Mouse (Mus musculus): ENCODE results near the gene C1qc. TPM values are rescaled to one million over a fixed set of nuclear protein-coding genes. Genes with fewer than 3 reads are reported as not detected.

The C1qc gene
- 10 to 100 TPM in 1 of 2 experiments, 1 to 10 TPM in 1; 8.8 to 42.7 TPM for polyA plus RNA-seq (2017; shearing (Covaris generic))

GRCm38 (mm10) chr4:136892811-136893210 is at the start of gene C1qc:
C1qc (minus strand) TSS chr4:136893065.

GRCm38 (mm10) chr4:136898637-136899036 is 5.8 kb upstream of the C1qc start, which contains the start of gene C1qa:
C1qa (minus strand) TSS chr4:136898803.

GRCm38 (mm10) chr4:136886101-136886500 is 6.8 kb downstream of the C1qc start, which contains the start of gene C1qb:
C1qb (minus strand) TSS chr4:136886187.

Other genes with a start within 250 kb of the C1qc start
- under 1 TPM in 1 of 2 experiments, not detected in 1; 0.18 TPM for gene Ephb2, start 57.1 kb downstream of the C1qc start, polyA plus RNA-seq (2017; shearing (Covaris generic))
- 10 to 100 TPM in 1 of 2 experiments, 1 to 10 TPM in 1; 8.8 to 50.5 TPM for gene C1qb, start 6.9 kb downstream of the C1qc start, polyA plus RNA-seq (2017; shearing (Covaris generic))
- gene C1qa, start 5.7 kb upstream of the C1qc start, polyA plus RNA-seq (2017; shearing (Covaris generic)), result 10 to 100 TPM in 1 of 2 experiments, 1 to 10 TPM in 1; 7.1 to 32.5 TPM
- not detected for gene Epha8, start 63.8 kb upstream of the C1qc start, polyA plus RNA-seq (2017; shearing (Covaris generic))
- gene Zbtb40, start 155.7 kb upstream of the C1qc start, polyA plus RNA-seq (2017; shearing (Covaris generic)), result 1 to 10 TPM; 2.2 to 5.9 TPM

Measured in activated CD4-positive, CD25-positive, alpha-beta regulatory T cell (primary cell).